Mouse (Mus musculus) liver, embryonic 13.5 days (tissue): ENCODE measurements around the gene Gm30191. TPM values are rescaled to one million over a fixed set of nuclear protein-coding genes. Genes with fewer than 3 reads are reported as not detected.

ENCODE experiments used
- ATAC-seq: fragments of 200-750 bp; cut with Nextera tagmentation; 2 replicates; pipeline ENCODE4 v1.8.0; 2017; ENCODE audit warnings: low read depth, mild to moderate bottlenecking, moderate number of reproducible peaks, moderate library complexity
- DNase-seq: peaks from one replicate; pipeline ENCODE4 v3.0.0; 2022
- H3K27ac ChIP-seq: fragments of 300-500 bp; sonication (generic); 2 replicates; pipeline ENCODE4 v1.5.1; 2015; ENCODE audit warnings: moderate library complexity, mild to moderate bottlenecking, inconsistent platforms
- H3K27me3 ChIP-seq: fragments of 300-500 bp; sonication (generic); 2 replicates; pipeline ENCODE4 v1.6.1; 2015; ENCODE audit warnings: mild to moderate bottlenecking, inconsistent platforms
- H3K36me3 ChIP-seq: fragments of 300-500 bp; sonication (generic); 2 replicates; pipeline ENCODE4 v1.6.1; 2015; ENCODE audit warnings: mild to moderate bottlenecking, inconsistent platforms
- H3K4me1 ChIP-seq: fragments of 300-500 bp; sonication (generic); replicated peaks from 2 replicates; pipeline ENCODE4 v1.6.1; 2015; ENCODE audit warnings: inconsistent platforms
- H3K4me2 ChIP-seq: fragments of 300-500 bp; sonication (generic); 2 replicates; pipeline ENCODE4 v1.6.1; 2015; ENCODE audit warnings: inconsistent platforms, mild to moderate bottlenecking, moderate library complexity
- H3K4me3 ChIP-seq: fragments of 300-500 bp; sonication (generic); replicated peaks from 2 replicates; pipeline ENCODE4 v1.5.1; 2015; ENCODE audit warnings: mild to moderate bottlenecking, inconsistent platforms
- H3K9ac ChIP-seq: fragments of 300-500 bp; sonication (generic); 2 replicates; pipeline ENCODE4 v1.6.1; 2015; ENCODE audit warnings: mild to moderate bottlenecking, inconsistent platforms
- H3K9me3 ChIP-seq: fragments of 300-500 bp; sonication (generic); replicated peaks from 2 replicates; pipeline ENCODE4 v1.6.1; 2016; ENCODE audit warnings: inconsistent platforms
- WGBS: fragments of 180-500 bp; shearing (Covaris S2); methylation state at CpG from one replicate; pipeline ENCODE4 v1.1.7; 2015; ENCODE audit not compliant: insufficient replicate concordance; 5-methylcytosine and 5-hydroxymethylcytosine counted together
- polyA plus RNA-seq: library from polyadenylated mRNA; unstranded; fragments of >200 nt; fragmentation: Nextera tagmentation; extraction: Ambion mirVana; gene quantifications from 2 replicates; pipeline ENCODE4 v1.2.1, GENCODE M21; 2015

Gene Gm30191
- polyA plus RNA-seq, 1 experiment from 2014 or later: not detected

GRCm38 (mm10) chr4:134238279-134238651, 8.5 kb upstream of the Gm30191 start, which contains the start of gene Cnksr1:
TSS of gene Cnksr1 (minus strand) at chr4:134238399.
- H3K9ac ChIP-seq: 0 out of 2 replicates have a peak within 1 kb of the TSS, but pooled peaks have one; percentile 13
- H3K27me3 ChIP-seq: peaks cover 37% of the 10 kb centered on the region
- WGBS: 11% methylated on average over 18 of the region's 18 CpGs
- H3K4me2 ChIP-seq: peak within 1 kb of the TSS; percentile 48
- no peaks in the 10 kb centered on the region for H3K9me3 ChIP-seq
- H3K4me3 ChIP-seq: peak within 1 kb of the TSS; percentile 27
- no peak within 1 kb of the TSS for H3K27ac ChIP-seq
- no peak for ATAC-seq
- peaks cover under 1% of the 10 kb centered on the region for H3K36me3 ChIP-seq
- no peak for DNase-seq
- H3K4me1 ChIP-seq: peaks cover 18% of the 10 kb centered on the region

- 9% methylated on average over 10 of the region's 10 CpGs for WGBS
- Histone ChIP-seq H3K9ac (no peak overlapping the region), H3K4me2 (peak overlapping the region; percentile 48), H3K27me3 (peaks cover 33% of the 10 kb centered on the region), H3K4me3 (no peak overlapping the region; the same call in 1 of the 2 replicates), H3K36me3 (peaks cover 4% of the 10 kb centered on the region), H3K4me1 (peaks cover 18% of the 10 kb centered on the region), H3K27ac (no peak overlapping the region), H3K9me3 (no peaks in the 10 kb centered on the region)
- DNase-seq: no peak
- no peak for ATAC-seq
Observed at GRCm38 (mm10) chr4:134238686-134239085, 8.0 kb upstream of the Gm30191 start.

GRCm38 (mm10) chr4:134243516-134244250, 3.1 kb upstream of the Gm30191 start, which contains the start of gene E130218I03Rik:
TSS of gene E130218I03Rik (plus strand) at chr4:134243662.
- Histone ChIP-seq H3K27ac (no peak within 1 kb of the TSS), H3K4me2 (peak within 1 kb of the TSS; percentile 96), H3K4me3 (peak within 1 kb of the TSS; percentile 84), H3K4me1 (peaks cover 22% of the 10 kb centered on the region), H3K36me3 (peaks cover 4% of the 10 kb centered on the region), H3K9ac (peak within 1 kb of the TSS; percentile 87; the same call in 1 of the 2 replicates), H3K9me3 (no peaks in the 10 kb centered on the region), H3K27me3 (peaks cover 38% of the 10 kb centered on the region)
- ATAC-seq (no peak), DNase-seq (no peak)
- WGBS: 88% methylated on average over 17 of the region's 17 CpGs

GRCm38 (mm10) chr4:134245148-134245843, 1.4 kb upstream of the Gm30191 start, which contains the start of gene Zfp593:
TSS of gene Zfp593 (minus strand) at chr4:134245592.
- H3K36me3 ChIP-seq: peaks cover 4% of the 10 kb centered on the region
- H3K4me2 ChIP-seq: peak within 1 kb of the TSS; percentile 96
- H3K4me3 ChIP-seq: peak within 1 kb of the TSS; percentile 84
- ATAC-seq (peak; percentile 83), DNase-seq (peak; percentile 90)
- peaks cover 46% of the 10 kb centered on the region for H3K27me3 ChIP-seq
- H3K27ac ChIP-seq: no peak within 1 kb of the TSS; the same call in 1 of the 2 replicates
- WGBS: under 1% methylated on average over 60 of the region's 60 CpGs
- peak within 1 kb of the TSS; percentile 87 for H3K9ac ChIP-seq
- H3K9me3 ChIP-seq: no peaks in the 10 kb centered on the region
- H3K4me1 ChIP-seq: peaks cover 27% of the 10 kb centered on the region

GRCm38 (mm10) chr4:134246256-134246655, 479 bp upstream of the Gm30191 start:
- no peak overlapping the region for H3K9ac ChIP-seq
- no peaks in the 10 kb centered on the region for H3K9me3 ChIP-seq
- no peak for DNase-seq
- H3K36me3 ChIP-seq: peaks cover 4% of the 10 kb centered on the region
- H3K4me3 ChIP-seq: no peak overlapping the region
- no peak for ATAC-seq
- H3K4me1 ChIP-seq: peaks cover 37% of the 10 kb centered on the region
- WGBS: 51% methylated on average over 4 of the region's 4 CpGs
- H3K4me2 ChIP-seq: no peak overlapping the region
- no peak overlapping the region for H3K27ac ChIP-seq
- peaks cover 56% of the 10 kb centered on the region for H3K27me3 ChIP-seq

- H3K36me3 ChIP-seq: no peaks in the 10 kb centered on the region
- H3K4me3 ChIP-seq: peak overlapping the region; percentile 52
- peak overlapping the region; percentile 68 for H3K4me2 ChIP-seq
- no peaks in the 10 kb centered on the region for H3K9me3 ChIP-seq
- H3K27ac ChIP-seq: no peak overlapping the region
- H3K27me3 ChIP-seq: peaks cover 90% of the 10 kb centered on the region
- 2% methylated on average over 30 of the region's 30 CpGs for WGBS
- peaks cover 57% of the 10 kb centered on the region for H3K4me1 ChIP-seq
- no peak overlapping the region for H3K9ac ChIP-seq
- ATAC-seq (no peak), DNase-seq (peak; percentile 34)
Observed at GRCm38 (mm10) chr4:134249651-134250050, 2.9 kb downstream of the Gm30191 start.

- peak overlapping the region; percentile 52 for H3K4me3 ChIP-seq
- H3K9ac ChIP-seq: no peak overlapping the region
- WGBS: 15% methylated on average over 27 of the region's 27 CpGs
- H3K27ac ChIP-seq: no peak overlapping the region
- peak overlapping the region; percentile 68 for H3K4me2 ChIP-seq
- H3K4me1 ChIP-seq: peaks cover 59% of the 10 kb centered on the region
- DNase-seq (no peak), ATAC-seq (no peak)
- H3K27me3 ChIP-seq: peaks cover 96% of the 10 kb centered on the region
- no peaks in the 10 kb centered on the region for H3K36me3 ChIP-seq
- no peaks in the 10 kb centered on the region for H3K9me3 ChIP-seq
Observed at GRCm38 (mm10) chr4:134250116-134250929, 3.6 kb downstream of the Gm30191 start.

GRCm38 (mm10) chr4:134250930-134251240, 4.2 kb downstream of the Gm30191 start:
- H3K4me1 ChIP-seq: peaks cover 58% of the 10 kb centered on the region
- H3K27me3 ChIP-seq: peaks cover 100% of the 10 kb centered on the region
- no peak for ATAC-seq
- WGBS: 17% methylated on average over 10 of the region's 10 CpGs
- H3K4me3 ChIP-seq: peak overlapping the region; percentile 52
- no peak overlapping the region for H3K9ac ChIP-seq
- DNase-seq: no peak
- no peaks in the 10 kb centered on the region for H3K9me3 ChIP-seq
- H3K36me3 ChIP-seq: no peaks in the 10 kb centered on the region
- no peak overlapping the region for H3K27ac ChIP-seq
- H3K4me2 ChIP-seq: peak overlapping the region; percentile 68

- Histone ChIP-seq H3K36me3 (no peaks in the 10 kb centered on the region), H3K4me3 (peak overlapping the region; percentile 52), H3K9me3 (no peaks in the 10 kb centered on the region), H3K9ac (peak overlapping the region; percentile 35; the same call in 1 of the 2 replicates), H3K4me1 (peaks cover 62% of the 10 kb centered on the region), H3K4me2 (peak overlapping the region; percentile 68), H3K27me3 (peaks cover 100% of the 10 kb centered on the region), H3K27ac (no peak overlapping the region)
- DNase-seq: peak; percentile 45
- WGBS: under 1% methylated on average over 91 of the region's 91 CpGs
- ATAC-seq: peak; percentile 49
Observed at GRCm38 (mm10) chr4:134251241-134252130, 4.8 kb downstream of the Gm30191 start.
